Mouse (Mus musculus): ENCODE measurements around the gene Lrrc75b.

The Lrrc75b gene

DNA sequence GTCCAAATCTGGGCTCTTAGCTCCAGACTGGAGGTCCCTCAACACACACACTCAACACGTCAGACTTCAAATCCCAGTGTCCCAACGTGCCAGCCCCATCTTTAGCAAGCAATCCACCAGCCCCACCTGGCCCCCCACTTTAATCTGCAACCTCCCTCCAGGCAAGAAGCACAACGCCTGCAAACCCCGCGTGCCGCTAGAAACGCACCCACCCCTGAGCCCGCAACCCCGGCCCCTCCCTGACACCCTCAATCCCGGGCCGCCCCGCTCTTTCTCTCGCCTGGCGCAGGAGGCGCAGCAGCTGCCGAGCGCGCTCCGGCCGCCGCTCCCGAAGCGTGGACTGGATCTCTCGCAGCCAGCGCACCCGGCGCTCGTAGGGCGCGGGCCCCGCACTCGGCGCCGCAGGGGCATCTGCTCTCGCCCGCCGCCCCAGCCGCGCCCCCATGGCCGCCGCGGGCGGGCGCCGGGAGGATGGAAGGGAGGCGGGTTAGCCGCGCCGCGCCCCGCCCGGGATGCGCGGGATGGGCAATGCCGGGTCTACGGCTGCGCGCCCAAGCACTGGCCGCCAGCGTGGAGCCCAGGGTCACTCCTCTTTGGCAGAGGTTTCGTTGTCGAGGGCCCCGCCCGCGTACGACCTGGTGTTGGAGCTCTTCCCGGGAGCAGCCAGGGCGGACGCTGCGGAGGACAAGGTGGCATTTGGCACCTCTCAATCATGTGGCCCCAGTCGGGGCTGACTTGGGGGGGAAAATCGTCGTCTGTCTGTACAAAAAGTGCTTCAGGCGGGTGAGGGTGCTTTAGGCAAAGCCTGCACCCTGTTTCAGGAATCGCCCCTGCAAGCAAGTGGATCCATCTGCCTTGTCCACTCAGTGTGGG is at the start of gene Lrrc75b:
Gene Lrrc75b (minus strand): TSS at position 655 of the 873 bp plus-strand sequence.
- DNase-seq, result peak; percentile 87 to 89

DNA sequence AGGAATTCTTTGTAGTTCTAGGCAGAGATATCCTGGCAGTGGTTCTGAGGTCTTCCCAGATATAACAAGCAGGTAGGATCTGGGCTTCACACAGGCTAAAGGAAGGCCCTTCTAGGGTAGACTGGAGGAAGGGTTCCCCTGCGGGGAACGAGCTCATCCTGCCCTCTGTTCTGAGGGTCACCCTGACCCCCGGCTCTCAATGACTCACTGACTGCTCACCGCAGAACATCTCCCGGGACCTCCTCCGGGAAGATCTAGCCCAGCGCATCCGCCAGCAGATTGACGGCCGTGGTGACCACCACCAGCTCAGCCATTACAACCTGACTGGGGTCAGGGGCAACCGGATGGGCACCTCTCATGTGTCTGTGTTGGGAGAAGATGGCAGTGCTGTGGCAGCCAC is 48.8 kb upstream of the Lrrc75b start:
- DNase-seq, result no peak

- DNase-seq, result no peak
These were observed 47.1 kb upstream of the Lrrc75b start for GRCm38 (mm10) chr10:75607253-75607652.

DNA sequence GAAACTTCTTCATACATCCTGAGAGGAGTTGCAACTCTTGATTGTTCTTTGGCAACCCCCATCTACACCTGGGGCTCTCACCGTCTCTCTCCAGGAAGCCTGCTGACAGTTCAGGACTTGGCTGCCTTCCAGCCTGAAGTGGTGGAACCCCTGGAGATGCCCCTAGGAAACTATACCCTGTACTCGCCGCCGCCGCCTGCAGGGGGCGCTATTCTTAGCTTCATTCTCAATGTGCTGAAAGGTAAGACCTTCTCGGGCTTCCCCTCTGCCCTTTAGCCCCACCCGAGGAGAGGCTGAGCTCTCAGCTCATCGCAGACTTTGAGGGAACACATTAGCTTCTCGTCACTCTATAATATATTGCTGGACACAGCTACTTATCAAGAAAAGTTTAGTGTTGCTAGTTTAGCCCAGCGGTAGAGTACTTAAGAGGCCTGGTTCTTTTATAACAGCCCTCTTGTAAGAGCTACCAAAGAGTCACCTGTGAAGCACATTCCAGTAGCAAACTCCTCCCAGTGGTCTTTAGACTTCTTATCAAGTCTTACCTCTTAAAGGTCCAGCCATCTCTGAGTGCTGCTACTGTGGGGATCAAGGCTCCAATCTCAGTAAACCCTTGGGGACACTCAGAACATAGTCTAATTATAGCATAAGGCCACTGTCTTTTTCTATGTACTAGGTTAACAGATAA is 45.2 kb upstream of the Lrrc75b start:
- DNase-seq, result peak in 1 of 2 experiments; percentile 23

DNA sequence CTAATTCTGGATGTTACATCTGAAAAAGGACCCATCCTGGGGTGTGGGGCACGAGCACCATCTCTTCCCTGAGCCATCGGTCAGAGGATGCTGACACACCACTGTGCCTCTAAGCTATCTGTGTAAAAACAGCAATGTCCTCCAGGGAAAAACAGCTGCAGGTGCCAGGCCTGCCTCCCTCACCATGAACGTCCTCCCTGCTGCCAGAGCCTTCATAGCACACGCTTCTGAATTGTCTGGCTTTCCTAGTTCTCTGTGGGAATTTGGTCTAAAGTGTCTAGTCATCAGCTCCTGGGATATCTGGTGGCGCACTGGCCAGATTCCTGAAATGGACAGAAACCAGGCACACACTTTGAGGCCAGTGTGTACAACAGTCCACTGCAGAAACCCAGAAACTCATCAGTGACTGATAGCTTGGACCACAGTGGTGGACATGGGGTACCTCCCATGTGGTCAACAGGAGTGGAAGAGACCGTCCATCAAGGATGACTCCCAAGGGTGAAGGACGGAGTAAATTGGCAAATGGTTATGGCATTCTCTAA is 40.1 kb upstream of the Lrrc75b start:
- no peak for DNase-seq

DNA sequence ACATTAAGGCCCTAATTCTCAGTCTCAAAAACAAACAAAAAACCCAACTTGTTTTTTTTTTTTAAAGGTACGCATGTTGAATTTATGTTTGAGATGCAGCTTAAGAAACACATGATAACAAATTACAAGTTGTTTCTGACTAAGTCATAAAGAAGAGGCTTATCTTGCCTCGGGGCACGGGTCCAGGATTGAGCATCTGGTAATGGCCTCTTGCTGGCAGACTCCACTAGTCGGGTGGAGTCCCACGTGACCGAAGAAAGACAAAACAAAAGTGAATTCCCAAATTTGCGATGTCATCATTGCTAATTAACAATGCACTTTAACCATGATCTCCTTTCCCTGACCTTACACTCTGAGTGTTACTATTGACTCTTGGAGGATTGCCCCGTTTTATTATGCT is 35.9 kb upstream of the Lrrc75b start:
- DNase-seq, result peak; percentile 52 to 77

DNA sequence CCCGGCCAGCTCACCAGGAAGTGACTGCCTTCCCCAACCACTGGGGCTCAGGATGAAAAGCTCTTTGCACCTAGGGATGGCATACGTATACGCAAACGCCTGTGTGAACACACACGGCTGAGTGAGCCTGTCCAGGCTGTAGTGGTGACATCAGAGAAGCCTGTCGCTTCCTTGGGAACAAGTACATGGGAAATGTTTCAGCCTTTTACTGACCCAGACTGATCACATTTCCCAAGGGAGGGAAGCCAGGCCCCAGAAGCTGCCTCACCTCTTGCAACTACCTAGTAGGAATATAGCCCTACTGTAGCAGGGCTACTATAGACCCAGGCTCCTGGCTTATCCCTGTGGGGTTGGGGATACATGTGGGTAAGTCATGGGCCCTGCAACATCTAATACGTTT is 32.5 kb upstream of the Lrrc75b start:
- no peak for DNase-seq

DNA sequence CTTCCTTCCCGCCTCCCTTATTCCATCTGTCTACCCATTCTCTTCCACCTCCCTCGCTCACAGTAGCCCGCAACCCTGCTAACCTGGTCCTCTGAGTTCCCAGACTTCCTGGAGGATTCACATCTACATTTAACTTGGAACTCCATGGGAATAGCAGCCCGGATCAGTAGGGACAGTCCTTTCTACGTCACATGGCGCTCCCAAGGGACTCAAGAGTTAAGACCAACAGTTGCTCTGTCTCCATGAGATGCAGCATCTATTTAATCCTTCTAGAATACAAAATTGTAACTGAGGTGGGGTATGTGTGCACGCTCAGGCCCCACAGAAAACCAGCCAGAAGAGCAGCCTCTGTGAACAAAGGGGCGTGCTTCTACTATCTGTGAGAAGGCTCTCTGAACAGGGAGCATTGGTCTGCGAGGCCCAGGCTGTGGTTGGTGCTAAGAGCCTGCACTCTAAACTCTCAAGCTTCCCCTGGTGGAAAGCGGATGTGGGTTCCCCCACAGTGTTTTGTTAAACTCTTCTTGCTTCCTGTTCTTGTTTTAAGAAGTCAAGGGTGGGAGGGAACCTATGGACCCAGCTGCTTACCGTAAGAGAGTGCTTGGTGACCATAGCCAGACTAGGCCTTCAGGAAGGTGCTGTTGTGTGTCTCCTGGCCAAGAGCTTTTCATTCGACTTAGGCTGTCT is 31.2 kb upstream of the Lrrc75b start:
- no peak for DNase-seq

DNA sequence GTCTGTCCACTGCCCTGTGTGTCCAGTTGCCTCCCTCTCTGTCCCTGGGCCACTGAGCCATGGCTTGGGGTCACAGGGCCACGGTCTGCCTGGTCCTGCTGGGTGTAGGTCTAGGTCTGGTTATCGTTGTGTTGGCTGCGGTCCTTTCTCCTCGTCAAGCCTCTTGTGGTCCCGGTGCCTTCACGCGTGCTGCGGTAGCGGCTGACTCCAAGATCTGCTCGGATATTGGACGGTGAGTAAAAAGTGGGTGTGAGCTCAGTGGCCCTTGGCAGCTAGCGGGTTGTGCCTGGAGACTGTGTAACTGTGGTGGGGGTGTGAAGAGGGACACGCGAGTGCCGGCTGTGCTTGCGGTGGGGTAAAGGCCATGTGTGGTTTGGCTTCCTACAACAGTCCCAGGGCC is 29.5 kb upstream of the Lrrc75b start:
- no peak for DNase-seq

DNA sequence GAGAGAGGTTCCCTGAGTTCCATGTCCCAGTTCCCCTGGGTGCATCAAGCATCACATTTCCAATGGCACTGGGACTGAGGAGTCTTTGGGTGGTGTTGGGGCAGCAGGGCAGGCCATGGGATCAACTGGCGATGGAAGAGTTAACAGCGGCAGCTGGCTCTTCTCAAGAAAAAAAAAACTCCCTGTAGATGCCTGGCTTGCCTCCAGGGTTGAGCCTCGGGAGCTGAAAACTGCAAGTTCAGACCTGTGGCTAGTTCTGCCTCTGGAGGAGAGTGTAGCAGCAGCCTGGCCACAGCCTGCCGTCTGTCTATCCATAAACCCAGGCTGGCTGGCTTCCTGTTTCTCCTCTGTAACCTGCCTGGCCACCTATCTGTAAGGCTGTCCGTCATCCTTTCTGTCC is 29.0 kb upstream of the Lrrc75b start, which contains the start of gene Ggt5:
Gene Ggt5 (plus strand): TSS at position 212 of the 400 bp plus-strand sequence.
- DNase-seq, result no peak

DNA sequence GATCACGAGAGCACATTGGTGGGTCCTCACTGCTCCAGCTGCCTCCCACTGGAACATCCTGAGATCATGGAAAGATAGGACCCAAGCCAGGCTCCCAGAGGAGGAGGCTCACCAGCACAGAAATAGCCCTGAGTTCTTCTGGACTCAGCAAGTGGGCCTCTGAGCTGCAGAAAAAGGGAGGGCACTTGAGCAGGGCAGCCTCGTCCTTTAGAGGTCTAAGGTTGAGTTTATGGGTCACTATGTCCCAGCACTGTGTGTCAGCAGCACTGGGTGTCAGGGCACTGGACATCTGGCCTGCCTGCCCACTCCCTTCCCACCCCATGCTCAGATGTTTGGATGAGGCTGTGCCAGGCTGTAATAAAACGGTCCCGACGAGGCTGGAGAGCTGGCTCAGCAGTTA is 28.2 kb upstream of the Lrrc75b start:
- DNase-seq, result no peak

DNA sequence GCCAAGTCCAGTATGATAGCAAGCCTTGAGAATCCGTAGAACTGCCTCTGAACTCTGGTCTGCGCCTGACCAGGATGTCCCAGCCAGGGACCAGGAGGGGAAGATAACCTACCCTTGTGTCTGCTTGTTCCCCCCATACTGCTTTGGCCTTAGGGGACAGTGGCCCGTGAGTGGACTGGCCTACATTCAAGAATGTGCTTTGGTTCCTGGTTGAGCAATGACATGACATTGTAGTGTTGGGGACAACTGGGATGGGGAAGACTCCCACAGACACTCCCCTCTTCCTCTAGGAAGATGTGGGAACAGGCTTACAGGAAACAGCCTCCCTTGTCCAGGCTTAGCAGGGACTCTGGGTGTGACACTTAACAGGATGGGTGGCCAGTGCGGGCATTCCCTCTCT is 27.7 kb upstream of the Lrrc75b start:
- DNase-seq, result no peak

- no peak for DNase-seq
These were observed 26.4 kb upstream of the Lrrc75b start for GRCm38 (mm10) chr10:75586553-75586879.

DNA sequence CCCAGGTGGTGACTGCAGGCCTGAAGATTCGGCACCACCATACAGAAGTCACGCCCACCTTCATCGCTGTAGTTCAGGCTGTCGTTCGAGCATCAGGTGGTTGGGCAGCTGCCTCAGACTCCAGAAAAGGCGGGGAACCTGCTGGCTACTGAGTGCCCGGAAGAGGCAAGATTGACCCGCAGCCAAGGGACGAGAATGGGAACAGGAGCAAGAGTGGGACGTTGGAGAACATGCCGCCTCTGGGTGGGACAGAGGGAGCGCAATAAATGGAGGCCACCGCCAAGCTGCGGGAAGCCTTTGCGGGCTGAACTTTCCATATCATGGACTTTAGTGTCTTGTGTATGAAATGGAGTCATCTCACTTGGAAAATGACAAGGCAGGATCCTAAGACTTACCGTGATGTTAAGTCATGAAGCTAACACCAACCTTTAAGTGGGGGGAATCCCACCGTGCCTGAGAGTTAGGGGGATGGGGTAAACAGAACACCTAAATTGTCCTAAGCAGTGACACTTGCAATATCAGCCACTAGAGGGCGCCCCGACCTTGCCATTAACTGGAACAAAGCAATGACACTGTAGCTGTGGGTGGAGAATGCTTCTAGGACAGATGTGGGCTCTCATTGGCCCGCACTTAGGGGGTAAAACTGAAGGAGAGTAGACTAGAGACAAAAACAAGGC is 25.9 kb upstream of the Lrrc75b start:
- DNase-seq, result peak; percentile 90 to 93

GRCm38 (mm10) chr10:75579129-75579528 is 19.0 kb upstream of the Lrrc75b start:
- no peak for DNase-seq

DNA sequence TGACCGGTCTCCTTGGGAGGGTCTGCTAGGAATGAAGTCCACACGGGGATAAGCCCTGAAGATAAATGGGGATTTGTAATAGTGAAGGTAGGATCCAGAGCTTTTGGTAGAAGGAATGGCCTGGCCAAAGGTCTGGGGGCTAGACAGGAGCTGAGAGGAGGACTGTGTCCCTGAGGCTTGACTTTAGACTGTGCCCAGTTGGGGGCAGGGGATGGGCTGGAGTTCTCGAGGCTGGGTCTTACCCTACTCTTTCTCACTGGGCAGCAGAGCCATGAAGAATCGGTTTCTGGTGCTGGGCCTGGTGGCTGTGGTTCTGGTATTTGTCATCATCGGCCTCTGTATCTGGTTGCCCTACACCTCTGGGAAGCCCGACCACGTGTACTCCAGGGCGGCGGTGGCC is 13.8 kb upstream of the Lrrc75b start:
- no peak for DNase-seq

GRCm38 (mm10) chr10:75573181-75573580 is 13.1 kb upstream of the Lrrc75b start:
- DNase-seq, result no peak

DNA sequence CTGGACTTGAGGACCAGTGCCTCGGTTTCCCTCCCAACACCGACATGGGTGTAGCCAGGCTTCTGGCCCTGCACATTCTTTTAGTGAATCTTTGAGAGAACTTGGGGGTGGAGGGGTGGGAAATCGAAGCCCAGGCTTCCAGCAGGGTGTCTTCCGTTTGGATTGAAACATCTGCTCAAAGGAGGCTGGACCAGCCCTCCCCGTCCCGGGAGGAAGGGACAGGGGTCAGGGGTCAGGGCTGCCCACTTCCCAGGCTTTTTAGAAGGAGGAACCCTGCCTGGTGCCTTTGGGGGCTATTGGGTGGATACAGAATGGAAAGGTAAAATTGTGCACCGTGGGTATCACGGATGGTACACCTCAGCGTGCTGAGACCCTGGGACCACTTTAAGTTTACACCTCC is 11.8 kb upstream of the Lrrc75b start:
- no peak for DNase-seq

- no peak for DNase-seq
These were observed 11.0 kb upstream of the Lrrc75b start for GRCm38 (mm10) chr10:75570981-75571657.

DNA sequence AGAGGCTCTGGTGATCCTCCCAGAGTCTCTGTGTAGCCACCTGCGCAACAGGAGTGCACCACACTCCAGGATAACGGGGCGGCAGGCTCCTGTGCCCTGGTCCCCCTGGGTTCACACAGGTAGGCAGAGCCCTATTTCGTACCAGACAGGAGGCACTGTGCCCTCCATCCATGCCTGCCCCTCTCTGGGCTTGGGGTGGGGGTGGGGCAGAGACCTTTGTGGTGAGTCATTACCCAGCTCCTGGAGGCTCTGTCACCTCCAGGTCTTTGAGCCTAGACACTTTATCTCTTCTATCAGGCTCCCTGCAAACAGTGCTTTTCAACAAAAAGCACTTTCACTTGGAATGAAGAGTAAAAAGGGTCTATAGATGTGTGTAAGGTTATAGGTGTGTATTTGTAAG is 8.7 kb upstream of the Lrrc75b start:
- DNase-seq, result no peak

DNA sequence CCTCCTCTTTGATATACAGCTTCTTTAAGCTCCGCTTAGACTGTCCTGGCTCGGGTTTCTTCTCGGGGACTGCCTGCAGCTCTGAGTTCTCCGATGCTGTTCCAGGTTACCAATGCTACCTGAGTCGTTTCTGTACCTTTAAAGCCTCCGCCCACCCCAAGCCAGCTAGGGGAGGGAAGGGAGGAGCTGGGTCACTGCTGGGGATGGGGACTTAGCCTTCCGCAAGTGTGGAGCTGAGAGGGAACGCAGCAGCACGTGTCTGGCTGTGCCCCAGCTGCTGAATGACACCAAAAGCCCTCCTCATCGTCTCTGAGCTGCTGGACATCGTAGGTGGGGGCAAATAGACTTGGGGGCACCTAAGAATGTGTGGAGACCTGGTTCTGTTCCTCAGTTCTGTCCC is 8.3 kb upstream of the Lrrc75b start:
- no peak for DNase-seq

GRCm38 (mm10) chr10:75568029-75568428 is 7.9 kb upstream of the Lrrc75b start:
- no peak for DNase-seq
